Mouse (Mus musculus) neural tube, embryonic 10.5 days (tissue): ENCODE data around the gene P4hb.
A peak's percentile ranks its signal among the peaks of the same experiment; 100 is the strongest.

Experiments
- DNase-seq: peaks from one replicate; pipeline ENCODE4 v3.0.0-alpha.2; 2017; ENCODE audit warnings: low spot score; ENCODE audit errors: extremely low spot score

Gene P4hb

DNA sequence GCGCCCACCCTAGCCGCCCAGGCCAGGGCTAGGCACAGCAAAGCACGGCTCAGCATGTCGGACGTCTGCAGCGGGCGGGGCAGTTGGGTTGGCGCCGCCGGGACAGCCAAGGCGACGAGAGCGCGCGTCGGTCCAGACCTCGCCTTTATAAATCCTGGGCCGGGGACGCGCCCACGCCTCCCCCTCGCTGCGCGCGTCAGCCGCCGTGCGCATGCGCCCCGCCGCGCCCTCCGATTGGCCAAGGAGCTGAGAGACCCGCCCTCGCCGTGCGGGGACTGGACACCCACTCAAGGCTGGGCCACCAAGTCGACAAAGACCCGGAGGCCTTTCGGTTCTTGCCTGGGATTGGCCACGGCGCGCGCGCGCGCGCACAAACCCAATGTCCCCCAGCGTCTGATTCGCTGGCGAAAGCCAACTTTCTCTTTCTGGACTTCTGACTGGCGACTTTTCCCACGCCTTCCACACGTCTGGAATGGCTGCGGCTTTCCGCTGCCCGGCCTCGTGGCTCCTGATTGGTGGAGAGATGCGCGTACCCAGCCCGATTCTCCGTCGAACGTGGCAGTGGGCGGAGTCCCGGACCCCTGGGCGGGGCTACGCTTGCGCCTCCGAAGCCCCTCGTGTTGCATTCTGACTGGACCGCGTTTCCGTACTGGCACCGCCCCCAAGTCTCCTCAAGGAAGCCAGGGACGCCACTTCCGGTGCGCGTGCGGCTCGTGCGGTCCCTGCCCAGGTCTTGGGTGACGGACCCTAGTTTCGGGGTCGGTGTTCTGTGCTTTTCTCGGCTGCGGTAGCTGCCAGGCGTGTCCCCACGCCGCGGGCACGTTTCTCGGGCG is at the start of gene P4hb:
Gene P4hb (minus strand): TSS at position 502 of the 833 bp plus-strand sequence.
- peak; percentile 99 for DNase-seq

DNA sequence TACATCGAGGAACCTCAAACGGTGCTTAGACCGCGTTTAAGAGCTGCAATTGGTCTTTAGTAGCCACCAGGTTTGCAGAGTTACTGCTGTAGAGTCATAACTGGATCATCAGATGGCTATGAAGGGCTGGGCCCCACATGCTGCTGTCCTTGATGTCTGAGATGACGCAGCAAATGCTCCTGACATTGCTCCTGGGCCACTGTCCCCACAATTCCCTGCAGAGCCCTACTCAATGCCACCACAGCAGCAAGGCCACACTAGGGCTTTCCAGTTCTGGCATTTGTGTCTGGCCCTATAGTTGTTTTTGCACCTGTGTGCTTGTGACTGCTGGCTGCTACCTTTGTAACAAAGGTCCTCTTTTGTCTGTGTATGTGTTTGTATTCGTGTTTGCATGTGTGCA is 49.8 kb upstream of the P4hb start:
- no peak for DNase-seq

DNA sequence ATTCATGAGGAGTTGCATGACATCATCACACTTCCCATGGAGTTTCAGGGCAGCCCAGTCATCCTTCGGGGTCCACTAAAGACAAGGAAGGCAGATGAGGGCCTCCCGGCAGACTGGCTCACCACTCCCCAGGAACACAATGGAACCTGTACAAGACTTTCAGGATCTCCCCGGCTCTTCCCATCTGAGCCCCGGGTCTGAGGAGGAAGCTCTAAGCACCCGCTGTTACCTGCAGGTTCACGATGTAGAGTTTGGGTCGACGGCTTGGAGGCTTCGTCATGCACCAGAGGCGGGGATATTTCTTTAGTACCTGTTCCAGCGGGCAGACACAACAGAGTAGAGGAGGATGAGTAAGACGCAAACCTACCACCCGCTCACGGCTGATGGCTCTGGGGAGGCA is 47.1 kb upstream of the P4hb start:
- no peak for DNase-seq

DNA sequence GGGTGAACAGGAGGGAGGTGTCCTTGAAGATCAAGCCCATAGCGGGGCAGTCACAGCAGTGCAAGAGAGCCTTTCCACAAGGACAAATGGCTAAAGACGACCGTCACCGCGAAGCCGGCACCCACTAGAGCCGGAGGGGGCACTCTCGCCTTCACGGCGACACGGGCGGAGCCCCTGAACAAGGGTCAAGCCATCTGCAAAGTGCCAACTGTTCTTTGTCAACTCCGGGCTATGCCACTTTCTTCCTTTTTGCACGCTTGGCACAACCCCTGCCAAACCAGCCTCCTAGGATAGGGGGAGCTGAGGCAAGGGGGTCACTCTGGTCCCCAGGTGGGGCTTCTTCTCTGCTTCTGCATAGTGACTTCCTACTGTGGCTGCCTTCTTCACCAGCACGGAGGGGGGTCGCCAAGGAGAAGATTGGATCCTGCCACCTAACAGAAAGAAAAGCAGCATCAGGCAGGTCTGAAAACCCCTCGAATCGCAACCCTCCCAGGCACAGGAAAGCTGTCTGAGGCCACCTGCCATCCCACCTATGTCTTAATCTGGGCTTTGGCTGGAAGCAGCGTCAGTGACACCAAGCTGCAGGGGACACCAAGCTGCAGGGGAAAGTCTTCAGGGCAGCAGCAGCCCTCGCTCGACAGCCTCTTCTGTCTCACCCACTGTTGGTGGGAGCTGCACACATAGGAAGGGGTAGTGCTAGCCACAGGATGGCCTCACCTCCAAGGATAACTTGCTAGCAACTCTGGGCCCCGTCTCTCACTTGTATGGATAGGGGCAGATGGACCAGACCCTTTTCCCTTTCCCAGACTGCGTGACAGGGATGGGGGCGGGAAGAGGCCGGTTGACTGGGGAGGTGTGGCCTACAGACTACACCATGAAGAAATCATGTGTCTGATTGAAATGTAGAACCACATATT is 45.8 kb upstream of the P4hb start:
- no peak for DNase-seq

DNA sequence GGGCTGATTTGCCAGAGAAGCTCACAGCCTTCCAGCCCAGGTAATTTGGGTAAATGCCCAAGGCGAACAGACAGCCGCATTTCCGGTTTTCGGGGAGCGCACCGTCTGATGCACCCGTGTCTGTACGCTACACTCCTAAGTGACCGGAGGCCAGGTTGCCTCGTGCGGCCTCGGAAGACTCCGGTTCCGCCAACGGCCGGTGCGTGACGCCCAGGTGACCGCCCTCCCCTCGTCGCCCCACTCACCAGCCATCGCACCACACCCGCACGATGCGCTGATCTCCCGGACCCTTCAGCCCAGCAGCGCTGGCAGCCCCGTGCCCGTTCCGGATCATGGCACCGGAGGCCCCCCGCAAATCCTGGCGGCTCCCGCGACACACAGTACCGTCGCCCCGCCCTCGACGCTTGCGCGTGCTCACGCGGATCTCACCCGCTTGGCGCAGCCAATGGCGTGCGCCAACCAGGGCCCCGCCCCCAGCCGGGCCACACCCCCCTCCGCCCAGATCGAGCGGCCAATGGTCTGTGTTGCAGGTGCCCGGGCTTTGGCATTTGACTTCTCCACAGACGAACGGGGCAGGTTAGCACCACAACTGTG is 44.6 kb upstream of the P4hb start, which contains the start of gene Pcyt2:
Gene Pcyt2 (minus strand): TSS at position 418 of the 594 bp plus-strand sequence.
- DNase-seq = peak; percentile 87

DNA sequence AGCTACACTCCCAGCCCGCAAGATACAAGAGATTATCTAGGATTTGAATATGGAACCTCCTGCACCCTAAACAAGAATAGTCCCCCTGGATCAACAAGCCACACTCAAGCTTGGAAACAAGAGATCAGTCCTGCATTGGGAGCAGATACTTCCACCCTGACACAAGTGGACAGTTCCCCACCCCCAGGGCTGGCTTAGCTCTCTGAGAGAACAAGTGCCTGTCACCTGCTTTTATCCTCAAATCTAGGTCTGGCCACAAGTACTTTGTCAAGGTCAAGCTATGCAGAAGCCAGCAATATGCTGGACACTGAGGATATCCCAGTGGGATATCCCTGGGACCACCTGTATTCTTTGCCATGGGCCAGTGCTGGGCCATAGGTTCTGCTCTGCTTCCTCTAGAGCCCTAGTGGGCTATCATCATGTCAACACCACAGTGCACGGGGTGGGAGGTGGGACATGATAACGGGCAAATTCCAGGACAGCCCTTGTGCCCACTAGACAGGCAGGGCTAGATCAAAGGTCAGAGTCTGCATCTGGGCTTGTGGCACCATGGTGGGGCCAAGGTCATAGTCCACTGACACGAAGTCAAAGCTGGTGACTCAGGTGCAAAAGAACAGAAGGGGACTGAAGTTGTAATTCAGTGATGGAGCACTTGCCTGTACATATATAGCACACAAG is 43.7 kb upstream of the P4hb start:
- DNase-seq = no peak

DNA sequence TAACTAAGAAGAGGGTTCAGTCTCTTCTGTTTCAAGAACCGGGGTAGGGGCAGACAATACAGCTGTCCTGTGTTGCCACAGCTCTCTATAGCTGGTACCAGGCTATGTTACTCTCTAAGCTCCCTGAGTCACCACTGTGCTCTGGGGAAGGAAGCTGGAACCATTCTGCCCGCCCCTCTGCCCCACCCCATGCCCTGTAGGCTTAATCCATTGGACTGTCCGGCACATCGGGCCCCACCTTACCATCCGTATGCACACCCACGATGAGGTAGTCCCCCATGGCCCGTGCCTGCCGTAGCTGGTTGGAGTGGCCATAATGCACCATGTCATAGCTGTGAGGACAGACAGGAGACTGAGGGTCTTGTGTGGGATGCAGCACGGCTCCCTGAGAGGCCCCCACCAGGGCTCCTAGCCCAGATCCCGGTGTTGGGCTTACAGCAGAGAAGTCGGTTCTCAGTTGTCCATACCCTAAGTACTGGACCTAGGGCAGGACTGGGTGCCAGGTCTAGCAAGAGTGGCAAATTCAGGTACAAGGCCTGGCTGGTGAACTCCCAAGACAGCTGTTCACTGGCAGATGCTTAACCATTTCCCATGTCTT is 42.7 kb upstream of the P4hb start:
- DNase-seq = no peak

DNA sequence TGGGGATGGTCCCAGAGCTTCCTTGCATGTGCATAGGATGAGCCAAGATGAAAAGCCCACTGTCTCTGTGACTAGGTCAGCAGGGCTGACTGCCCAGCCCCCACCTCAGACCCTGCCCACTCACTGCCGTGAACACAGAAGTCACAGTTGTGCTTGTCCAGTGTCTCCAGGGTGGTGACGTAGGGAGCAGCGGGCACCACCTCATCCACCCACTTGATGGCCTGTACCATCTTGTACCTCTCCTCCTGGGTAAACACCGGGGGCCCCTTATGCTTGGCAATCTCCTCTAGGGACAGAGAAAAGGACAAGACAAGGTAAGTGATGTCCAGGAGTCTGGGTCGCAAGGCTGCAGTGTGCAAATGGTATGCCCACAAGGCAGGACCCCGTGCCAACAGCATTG is 42.1 kb upstream of the P4hb start:
- no peak for DNase-seq

DNA sequence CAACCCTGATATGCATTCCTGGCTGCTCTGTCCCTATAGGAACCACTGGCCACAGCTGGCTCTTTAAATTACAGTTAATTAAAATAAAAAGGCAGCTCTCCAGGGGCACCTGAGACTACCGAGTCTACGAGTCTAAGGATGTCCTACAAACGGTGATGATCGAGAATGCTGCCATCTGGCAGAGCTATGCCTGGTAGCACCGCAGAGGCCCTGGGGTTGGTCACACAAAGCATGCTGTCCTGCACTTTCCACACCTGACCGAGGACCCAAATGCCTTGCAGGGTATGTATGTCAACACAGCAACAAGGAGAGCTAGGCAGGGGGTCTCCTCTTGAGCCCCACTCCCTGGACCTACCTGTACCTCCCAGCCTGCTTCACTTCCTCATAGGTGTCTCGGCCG is 40.9 kb upstream of the P4hb start:
- DNase-seq = no peak

DNA sequence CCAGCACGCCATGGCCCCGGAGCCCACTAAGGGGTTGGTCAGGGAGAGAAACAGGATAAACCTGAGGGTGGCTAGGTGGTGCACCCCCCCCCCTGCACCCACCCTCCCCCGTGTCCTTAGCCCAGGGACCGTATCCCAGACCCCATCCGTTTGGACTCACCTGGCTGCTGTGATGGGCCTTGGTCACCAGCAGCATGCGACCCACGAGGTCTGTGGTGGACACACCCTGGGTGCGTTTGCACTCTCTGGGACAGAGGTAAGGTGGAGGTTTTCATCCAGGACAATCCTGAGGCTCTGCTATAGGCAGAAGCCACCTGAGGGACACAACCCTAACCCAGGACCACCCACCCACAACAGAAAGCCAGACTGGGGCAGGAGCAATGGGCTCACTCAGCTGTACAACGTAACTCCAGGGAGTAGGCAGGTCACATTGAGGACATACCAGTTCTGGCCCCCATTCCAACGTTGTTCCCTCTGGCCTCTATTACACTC is 40.5 kb upstream of the P4hb start:
- no peak for DNase-seq

DNA sequence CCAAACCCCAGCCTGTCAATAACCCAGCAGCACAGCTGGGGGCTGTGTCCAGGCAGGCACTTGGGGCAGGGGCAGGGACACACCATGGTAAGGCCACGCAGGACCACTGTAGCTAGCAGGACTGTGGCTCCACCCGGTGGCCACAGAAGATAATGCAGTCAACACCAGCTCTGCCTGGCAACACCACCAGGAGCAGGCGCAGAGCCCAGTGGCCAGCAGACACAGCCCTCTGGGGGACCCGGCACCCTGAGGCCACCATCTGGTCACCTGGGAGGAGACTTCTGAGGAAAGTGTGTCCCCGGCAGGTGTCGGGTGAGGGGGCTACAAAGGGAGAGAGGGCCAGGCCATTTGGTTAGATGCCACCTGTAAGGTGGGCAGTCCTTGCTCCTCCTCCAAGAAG is 39.7 kb upstream of the P4hb start:
- DNase-seq = peak; percentile 76

DNA sequence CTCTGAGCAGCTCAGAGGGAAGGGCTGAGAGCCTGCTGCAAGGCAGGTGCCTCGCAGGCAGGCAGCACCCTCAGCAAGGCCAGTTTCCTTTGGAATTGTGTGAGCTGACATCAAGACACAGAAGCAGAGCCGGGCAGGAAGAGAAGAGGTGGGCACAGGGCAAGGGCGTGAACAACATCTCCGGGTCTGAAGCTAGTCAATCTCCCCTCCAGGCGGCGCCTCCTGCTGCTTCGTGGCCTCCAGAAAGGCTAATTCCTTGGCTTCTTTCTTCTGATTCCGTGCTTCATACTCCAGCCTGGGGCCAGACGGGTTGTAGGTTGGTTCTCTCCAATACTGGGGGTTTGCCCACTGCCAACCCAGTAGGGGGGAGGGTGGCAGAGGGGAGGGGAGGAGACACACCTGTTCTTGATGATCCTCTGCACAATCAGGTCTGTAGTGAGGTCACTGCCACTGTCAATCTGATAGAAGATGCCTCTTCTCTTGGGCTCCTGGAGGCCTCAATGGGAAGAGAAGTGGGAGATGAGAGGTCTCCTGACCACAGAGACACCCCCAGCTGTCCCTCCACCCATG is 37.5 kb upstream of the P4hb start:
- no peak for DNase-seq

DNA sequence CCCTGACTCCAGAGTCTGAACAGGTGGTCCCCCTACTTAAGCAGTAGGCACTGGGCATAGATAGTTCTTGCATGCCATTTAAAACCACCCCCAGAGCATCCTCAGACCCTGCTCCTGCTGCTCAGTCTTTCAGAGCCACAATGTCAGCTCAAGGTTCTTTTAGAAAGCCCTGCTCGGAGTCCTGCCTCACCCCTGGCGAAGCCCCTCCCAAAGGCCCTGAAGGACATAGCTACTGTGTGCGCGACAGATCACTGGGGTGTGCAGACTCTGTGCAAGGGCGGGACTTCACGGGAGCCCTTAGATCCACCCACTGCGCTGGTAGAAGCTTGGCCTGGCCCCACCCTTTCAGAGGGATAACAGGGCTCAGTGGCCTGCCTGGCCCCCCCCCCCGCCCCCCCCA is 36.2 kb upstream of the P4hb start:
- DNase-seq = no peak

DNA sequence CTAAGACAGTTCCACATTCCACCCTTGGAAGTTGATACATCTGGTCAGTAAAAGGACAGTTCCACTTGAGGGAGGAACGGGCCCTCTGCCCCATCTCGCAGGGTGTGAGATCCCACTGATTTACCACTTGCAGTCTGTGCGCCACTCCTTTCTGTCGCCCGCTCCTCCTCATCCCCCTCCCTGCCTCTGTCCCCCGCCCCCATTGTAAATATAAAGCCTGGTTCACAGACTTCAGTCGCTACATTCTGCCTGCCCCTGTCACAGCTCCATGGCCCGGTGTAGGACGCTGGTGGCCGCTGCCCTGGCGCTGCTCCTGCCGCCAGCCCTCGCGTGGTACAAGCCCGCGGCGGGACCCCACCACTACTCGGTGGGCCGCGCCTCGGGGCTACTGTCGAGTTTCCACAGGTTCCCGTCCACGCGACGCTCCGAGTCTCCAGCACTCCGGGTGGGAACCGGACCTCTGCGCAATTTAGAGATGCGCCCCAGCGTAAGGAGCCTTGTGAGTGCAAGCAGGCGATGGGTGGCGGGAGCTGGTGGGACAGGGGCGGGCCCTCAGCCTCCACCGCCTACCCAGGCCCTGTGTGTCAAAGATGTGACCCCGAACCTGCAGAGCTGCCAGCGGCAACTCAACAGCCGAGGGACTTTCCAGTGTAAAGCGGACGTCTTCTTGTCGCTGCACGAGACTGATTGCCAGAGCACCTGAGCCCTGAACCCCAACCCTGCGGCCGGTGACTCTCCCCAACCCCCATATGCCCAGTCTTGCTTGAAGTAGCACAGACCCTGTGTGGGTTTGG is 35.4 kb upstream of the P4hb start, which contains the start of gene Npb:
Gene Npb (plus strand): TSS at position 237 of the 794 bp plus-strand sequence.
- DNase-seq = peak; percentile 41

DNA sequence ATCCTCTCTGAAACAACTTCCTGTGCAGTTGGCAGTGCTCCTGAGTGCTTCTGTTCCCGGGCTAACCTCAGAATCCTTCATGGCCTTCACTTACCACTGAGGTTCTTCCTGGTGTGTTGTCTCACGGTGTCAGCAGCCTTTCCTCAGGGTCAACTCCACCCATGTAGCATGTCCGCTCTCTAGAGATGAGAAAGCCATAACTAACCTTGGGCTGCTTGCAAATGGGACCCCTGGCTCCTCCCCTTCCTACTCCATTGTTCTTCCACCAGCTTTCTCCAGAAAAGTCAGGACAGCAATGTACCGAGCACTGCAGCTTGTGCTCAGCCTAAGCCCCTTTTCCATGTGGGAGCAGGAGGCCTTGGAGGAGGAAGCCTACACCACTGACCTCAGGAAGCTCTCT is 33.7 kb upstream of the P4hb start:
- no peak for DNase-seq

DNA sequence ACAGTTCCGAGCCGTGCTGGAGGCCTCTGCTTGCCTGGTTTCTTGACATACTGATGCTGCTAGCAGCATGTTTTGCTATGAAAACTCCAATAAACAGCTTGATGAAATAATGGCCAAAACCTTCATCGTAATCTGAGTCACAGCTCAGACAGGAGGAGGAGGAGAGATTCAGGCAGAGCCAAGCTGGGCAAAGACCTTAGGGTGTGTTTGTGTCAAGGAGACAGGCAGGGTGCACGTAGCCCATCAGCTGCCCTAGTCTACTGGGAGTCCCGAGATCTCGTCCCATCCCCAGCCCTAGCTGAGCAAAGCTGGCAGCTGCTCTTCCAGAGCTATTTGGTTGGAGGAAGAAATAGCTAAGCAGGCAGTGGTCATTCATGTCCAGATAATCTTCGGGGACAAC is 32.6 kb upstream of the P4hb start:
- DNase-seq = no peak

DNA sequence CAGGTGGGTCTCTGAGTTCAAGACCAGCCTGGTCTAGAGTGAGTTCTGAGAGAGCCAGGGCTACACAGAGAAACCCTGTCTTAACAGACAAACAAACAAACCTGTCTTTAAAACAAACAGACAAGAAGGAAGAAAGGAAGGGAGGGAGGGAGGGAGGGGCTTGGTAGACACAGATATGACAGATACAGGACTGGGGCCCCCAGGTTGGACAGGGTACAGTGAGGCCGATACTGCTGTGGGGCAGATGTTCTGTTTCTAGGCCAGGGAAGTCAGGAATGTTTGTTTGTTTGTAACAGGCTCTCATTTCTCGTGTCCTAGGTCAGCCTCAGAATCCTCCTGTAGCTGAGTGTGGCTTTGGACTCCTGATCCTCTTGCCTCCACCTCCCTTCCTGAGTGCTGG is 30.5 kb upstream of the P4hb start:
- DNase-seq = no peak

DNA sequence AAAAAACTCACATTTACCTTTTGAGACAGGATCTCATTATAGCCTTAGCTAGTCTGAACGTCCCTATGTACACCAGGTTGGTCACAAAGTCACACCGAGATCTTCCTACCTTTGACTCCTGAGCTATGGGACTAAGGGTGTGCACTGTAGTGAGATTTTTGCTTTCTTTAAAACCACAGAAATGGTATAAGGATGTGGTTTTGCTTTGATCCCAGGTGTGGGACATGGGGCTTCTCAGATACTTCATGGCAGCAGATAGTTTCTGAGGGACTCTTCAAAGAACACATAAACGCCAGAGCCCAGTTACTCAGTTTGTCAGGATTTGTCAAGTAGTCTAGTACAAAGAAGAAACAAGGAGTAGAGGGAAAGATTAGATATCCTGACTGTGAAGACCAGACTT is 27.7 kb upstream of the P4hb start:
- DNase-seq = no peak

DNA sequence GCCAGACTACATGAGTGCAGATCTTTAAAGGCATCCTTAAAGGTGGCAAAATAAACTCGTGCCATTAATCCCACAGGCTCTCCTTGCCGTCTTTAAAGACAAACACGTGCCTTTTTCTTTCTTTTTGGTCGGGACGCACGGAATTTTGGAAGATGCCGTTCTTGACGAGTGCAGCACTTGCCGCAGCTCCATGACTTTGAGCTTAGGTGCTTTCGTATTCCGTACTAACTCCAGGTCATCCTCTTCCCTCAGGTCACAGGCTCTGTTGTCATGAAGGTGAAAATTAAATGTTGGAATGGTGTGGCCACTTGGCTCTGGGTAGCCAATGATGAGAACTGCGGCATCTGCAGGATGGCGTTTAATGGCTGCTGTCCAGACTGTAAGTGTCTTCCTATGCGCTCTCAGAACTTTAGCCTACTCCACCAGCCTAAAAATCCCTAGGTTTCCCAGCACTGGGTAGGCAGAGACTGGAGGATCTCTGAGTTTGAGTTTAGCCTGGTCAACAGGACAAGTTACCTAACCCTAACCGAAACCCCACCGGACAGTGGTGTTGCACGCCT is 26.0 kb upstream of the P4hb start:
- no peak for DNase-seq
